Mouse (Mus musculus) gonadal fat pad, adult 2 months (tissue): ENCODE results near the gene Arap2. TPM values are rescaled to one million over a fixed set of nuclear protein-coding genes. Genes with fewer than 3 reads are reported as not detected.
A peak's percentile ranks its signal among the peaks of the same experiment; 100 is the strongest.
"Not testable (repeated sequence)": the region's sequence is repeated elsewhere in the genome, so short reads cannot be mapped to it uniquely, and the experiment has no call there.

Source experiments
- DNase-seq: peaks from one replicate; pipeline ENCODE4 v3.0.0-alpha.2; 2012; ENCODE audit warnings: low read depth
- polyA plus RNA-seq: library from polyadenylated mRNA; depleted of rRNA; stranded (reverse); fragments of >200 nt; gene quantifications from 2 replicates; pipeline ENCODE4 v1.2.3, GENCODE M21; 2012

The Arap2 gene
- polyA plus RNA-seq, 1 experiment, result 5.9 TPM

DNA sequence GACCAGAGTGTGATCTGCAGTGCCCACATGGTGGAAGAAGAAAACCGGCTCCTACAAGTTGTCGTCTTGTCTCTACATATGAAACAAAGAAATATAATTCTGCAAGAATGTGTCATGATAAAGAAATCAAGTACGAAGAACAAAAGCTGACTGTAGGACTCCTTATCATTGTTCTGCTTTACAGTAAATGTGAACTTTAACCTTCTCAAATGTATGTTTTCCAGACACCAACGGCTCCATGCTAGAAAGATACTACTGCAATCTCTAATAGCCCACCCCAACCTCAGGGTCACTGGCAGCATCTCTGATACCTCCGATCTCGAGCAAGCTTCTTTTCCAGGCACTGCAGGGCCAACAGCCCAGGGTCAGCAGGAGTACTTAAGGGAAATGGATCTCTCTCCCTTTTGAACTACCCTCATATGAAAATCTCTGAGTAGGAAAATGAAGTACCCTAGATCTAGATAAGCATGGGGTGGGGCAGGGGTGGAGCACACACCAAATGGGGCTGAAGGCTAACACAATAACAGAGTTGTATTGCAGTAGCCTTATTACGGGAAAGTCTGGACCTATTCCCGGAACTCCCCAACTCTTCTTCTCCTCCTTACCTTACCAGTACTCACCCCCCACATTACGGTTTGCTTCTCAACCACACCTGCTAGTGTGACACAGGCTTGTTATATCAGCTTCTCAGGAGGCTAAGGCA is 22.6 kb downstream of the Arap2 start:
- no peak for DNase-seq

DNA sequence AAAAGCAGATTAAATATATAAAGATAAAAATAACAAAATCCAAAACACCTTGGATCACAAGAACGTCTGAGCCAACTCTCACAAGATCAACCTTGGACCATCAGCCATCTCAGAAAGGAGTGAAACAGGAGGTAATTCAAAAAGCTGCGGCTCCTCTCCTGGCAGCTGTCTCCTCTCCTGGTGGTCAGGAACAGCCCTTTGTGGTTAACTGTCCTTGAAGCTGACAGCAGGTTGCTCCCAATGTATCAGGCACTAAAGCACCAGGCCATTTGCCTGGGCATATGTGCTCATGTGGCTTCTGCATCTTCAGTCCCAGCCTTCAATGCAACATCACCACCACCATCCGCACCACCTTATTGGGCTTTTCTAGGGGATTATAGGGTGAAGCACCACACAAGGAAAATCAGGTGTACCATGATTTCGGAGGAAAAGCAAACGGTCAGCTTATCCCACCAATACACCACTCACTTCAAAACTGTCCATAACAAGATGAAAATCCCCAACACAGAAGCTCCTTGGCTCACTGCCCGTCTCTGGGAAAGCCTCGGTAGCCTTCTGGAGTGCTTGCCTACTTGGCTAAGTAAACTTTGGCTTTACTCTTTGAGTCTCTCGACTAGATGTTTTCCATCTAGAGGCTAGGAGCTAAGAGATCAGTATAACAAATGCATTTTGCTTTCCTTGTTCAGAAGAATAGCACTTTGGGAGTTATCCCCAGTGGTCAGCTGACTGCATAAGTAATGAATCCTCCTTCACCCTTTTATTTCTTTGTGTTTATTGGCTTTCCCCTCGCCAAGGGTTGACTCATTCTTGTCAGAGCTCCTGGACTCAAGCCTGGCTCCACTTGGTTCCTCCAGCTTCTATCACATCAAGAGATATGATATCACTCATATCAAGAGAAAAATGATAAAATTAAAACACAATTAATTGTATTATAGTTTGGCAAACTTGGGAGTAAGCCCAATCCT is 26.2 kb downstream of the Arap2 start:
- no peak for DNase-seq

DNA sequence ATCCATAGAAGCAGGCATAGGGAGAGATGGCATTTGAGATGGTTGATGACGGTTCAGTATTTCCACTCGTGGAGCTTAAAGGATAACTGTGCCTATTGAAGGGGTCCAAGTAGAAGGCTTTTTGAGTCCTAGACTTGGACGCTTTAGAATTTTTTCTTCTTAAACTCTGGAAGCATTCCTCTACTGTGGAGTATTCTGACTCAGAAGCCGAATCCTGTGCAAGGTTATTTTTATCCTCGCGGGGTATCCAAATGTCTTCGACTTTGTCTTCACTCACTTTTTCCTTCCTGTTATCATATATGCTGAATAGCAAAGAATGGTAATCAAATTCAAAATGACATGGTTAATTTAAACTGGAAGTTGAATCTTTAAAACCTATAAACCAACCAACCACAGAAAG is 35.4 kb downstream of the Arap2 start:
- DNase-seq, result not testable (repeated sequence)

DNA sequence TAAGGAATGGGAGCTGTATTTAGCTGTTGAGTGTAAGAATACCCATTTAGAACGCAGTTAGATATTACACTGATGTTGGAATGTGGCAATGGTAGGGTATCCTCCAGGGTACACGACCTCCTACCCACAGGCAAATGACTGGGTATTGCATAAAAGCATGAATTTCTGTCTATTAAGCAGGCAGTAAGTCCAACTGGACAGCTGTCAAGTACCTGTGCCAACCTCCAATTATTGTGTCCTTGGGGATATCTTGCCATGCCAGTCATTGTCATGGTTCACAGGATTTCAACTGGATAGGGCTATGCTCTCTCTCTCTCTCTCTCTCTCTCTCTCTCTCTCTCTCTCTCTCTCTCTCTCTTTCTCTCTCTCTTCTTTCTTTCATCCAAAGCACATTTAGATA is 40.4 kb downstream of the Arap2 start:
- peak; percentile 51 for DNase-seq

DNA sequence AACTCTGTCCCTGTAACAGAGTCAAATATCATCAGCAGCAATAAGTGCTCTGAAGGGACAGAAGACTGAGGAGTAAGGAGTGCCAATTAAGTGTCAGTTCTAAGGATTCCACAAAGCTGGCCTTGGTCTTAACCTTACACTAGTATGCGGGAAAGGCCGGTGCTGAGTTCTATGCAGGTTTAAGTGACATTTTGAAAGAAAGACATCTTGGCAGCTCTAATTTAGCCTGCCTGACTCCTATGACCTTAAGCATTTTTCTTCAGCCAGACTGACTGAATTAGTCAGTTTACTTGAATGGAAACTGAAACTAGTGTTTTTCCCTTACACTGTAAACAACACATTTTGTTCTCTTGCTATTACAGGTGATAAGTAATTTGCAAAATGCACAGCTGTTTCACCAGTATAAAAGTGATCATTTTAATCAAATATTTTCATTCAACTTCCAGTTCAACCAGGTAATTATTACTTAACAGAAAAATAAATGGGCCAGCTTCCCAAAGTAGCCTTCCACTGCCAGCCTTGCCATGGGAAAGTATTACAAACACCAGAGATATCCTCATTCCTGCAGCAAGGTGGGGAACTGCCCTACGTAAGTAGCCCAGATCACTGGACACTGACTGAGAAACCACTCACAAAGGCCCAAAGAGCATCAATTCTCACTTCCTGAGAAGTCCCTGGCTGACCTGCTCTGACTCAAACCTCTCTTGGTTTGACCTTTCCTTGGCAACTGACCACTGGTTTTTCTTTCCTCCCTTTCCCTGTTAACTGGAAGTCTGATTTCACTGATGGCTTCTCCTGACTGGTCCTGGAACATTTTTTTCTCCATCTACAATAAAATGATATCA is 42.5 kb downstream of the Arap2 start:
- DNase-seq, result no peak

DNA sequence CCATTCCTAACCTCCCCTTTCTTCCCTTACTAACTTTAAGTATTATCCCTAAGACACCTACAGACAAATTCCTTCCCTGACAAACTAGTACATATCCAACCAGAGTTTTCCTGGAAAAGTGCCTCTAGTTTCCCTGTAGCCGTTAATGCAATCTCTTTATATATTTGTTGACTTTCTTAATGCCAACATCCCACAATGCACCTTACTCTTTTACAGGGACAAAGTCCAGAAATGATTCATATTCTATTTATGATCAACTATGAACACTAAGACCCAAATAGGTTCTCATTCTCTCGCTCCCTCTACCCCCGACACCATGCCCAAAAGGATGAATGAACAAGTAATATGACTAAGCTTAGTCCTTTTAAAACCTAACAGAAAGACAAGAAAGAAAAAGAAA is 49.5 kb downstream of the Arap2 start:
- DNase-seq, result no peak

DNA sequence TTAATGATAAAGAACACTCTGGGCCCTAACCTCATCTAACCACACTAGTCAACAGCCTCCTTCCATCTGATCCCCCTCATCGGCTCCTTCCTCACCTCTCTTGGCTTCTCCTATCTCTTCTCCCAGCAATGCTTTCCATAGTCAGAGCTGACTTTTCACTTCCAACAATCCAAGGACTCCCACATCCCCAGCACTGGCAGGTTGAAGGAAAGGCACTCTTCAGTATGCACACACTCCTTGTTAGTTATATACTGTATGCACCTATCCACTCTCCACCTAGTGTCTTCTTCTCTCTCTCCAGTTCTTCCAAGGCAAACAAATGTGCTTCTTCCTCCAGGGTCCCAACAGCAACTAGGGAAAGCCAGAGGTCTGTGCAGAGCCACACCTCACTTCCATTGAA is 50.0 kb downstream of the Arap2 start:
- no peak for DNase-seq

DNA sequence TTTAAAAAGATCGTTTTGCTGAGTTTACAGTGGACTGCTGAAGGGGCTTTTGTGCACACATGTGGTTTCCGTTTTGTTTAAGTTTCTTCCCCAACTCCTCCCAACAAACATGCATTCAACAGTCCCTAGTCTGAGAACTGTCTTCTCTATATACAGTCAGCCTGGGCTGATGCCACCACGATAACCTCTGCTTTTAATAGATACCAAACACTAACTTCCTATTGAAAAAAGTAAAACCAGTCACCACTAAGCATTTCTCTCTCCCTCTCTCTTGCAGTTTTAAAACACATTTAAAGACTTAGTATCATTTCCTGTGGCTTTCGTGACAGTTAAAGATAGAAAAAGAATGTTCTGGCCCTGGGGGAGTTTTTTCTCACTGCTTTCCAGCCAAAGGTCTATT is 50.5 kb downstream of the Arap2 start:
- no peak for DNase-seq

DNA sequence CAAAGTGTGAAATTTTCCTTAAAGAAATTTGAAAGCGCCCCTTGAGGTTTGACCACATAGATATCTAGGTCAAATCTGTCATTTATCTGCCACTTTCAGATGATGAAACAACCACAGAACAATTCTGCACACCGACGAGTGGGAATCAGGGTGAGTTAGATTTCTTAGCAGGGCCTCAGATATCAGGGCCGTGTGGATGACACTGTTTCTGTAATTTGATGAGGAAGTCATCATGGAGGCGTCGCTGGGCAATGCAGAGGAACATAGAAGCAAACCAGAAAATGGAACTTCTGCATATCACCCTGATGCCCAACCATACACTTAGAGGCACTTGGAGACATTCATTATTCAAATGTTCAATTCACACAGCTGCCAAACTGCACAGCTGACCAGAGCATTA is 55.0 kb downstream of the Arap2 start:
- no peak for DNase-seq

DNA sequence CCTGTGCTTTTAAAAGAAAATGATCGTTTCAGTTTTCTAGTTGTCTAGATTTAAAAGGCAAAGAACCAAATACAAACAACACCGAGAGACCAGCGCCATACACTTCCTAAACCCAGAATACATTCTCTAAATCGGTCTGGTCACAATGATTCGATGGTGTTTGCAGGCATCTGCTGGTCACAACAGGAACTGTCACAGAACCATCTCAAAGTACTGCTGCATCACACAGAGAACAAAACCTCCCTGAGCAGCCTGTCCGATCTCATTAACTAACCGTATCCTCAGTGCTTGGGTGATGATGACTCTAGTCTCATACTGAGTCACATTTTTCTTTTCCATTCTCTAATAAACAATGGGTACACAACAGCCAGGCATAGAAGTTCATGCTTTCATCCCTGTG is 59.1 kb downstream of the Arap2 start:
- DNase-seq, result no peak

DNA sequence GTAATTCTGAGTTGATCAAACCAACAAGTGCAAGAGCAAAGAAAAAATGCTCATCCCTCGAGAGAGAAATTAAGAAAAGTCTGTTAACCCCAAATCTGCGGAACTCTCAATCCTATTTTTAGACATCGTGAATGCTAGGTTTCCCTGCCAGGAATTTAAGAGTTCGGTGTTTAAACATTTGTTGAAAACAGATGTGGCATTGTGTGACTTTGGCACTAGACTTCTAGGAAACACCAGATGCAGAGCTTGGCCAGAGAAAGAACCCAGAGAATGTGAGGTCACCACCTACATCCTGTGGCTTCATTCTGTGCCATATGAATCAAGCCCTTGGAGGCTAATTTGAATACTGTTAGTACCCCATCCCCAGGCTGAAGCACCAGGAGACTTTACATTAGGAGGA is 76.0 kb downstream of the Arap2 start:
- DNase-seq, result no peak

DNA sequence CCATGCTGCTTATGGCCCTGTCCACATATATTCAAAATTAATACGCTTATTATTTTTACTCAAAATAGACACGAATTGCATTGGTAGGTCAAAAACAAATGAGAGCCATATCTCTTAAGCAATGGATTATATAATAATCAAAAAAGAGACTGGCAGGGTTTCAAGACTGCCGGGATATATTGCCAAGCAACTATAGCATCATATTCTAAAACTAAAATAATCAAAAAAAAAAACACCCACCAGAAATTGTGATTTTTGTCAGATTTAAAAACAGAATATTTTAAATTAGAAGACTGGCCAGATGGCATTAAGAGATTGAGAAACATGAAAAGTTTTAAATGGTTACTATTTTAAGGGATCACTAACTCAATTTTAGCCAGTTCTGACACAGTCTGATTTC is 82.2 kb downstream of the Arap2 start:
- no peak for DNase-seq

DNA sequence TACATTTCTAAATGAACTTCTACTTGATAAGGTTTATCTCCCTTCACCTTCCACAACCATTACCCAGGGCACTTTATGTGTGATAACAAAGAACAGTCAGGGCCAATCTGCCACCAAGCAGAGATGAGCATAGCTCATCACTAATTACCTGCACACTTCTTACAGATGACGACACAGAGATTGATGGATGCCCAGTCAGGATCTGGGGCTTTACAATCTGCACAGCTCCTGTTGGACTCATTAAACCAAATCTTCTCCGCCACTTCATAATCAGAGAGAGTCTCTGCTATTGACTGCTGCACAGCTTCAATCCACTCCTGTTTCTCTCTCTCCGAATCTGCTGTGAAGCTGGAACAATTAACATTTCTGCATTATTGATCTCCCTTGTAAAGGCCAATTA is 82.8 kb downstream of the Arap2 start:
- DNase-seq, result no peak

DNA sequence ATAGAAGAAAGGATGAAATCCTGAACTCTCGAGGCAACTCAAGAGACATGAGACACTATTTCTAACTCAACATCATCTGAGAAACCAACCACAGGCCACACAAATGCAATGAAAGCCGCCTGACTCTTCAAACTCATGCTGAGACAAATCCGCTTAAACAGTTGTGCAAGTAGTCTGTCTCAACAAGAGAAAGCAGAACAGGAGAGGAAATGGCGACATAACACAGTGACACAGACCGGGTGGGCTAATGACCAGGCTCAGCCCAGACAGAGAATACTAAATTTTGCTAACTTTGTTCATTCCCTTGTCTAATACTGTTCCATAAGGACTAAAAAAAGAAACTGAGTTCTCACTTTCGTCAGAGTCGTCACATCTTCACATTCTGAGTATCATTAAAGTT is 88.6 kb downstream of the Arap2 start:
- DNase-seq, result no peak

DNA sequence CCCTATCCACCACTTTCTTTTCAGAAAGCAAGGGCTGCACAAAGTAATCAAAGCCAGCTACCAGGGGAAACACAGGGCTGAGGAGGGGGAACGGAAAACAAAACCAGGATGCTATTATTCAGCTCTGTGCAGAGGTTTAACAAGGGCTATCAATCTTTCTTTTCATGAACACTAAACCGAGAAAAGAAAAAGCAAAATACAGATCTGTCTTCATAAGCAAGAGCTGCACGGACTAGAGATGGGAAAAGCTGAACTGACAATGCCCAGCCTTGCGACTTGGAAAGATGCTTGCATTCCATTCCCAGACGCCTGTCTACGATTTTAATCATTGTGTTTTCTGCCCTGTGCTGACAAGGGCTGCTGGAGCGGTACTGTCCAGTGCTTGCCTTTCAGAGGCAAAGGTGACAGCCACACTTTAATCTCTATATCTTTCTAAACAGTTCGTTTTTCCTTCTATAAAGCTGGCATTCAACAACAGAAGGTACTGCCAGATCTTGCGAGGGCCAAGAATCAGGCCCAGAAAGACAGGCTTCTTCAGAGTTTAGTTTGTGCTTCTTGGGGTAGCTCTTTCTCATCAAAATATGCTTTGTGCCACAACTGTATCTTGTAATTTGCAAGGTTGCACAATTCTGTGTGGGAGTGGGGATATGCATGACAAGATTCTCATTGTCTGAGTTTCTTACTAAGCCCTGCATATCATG is 93.1 kb downstream of the Arap2 start:
- peak; percentile 50 for DNase-seq

DNA sequence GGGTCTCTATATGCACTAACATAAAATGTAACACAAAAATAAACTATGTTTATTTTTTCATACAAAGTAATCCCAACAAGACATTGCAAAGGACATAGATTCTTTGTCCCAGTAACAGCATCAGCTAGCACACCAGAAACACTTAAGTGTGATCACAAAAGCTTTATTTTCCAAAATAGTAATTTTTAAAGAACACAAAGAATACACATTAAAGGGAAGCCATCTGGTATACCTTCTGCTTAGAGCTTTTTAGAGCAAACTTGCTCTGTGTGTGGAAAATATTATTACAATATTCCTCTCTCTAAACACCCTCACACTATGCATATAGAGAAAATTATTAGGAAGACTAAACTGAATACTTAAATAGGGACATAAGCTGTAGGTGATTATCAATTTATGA is 100.6 kb downstream of the Arap2 start:
- DNase-seq, result no peak

DNA sequence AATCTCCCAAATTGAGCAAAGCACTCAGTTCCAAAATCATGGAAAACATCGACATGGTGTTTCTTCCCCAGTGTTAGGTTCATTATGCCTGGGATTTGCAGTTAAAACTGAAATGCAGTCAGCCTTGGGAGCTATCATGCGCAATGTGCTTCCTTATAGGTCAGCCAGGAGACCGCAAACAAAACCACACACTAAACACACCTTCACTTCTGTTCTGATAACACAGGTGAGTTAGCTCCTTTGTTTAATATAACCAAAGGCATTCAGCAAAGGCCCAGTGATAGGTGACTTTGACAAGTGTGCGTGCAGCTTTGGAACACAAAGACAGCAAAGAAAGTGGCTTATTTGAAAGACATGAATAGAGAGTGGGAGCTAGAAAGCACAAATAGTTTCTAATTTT is 101.1 kb downstream of the Arap2 start:
- DNase-seq, result no peak

DNA sequence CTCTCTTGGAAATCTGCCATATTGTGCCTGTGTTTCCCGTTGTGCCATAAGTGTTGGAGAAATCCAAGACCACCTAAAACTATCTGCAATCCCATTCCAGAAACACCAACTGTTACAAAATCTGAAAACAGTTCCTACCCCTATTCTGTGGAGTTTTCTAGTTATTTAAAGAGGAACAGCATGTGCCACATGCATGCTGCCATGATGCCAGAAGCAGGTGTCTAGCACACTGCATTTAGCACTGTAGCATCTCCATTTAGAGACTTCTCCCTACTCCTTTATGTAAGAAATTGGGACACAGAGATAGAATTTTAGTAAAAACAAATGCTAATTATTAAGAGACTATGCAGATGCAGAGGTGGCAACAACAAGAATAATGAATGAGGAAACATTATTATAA is 102.8 kb downstream of the Arap2 start:
- no peak for DNase-seq

DNA sequence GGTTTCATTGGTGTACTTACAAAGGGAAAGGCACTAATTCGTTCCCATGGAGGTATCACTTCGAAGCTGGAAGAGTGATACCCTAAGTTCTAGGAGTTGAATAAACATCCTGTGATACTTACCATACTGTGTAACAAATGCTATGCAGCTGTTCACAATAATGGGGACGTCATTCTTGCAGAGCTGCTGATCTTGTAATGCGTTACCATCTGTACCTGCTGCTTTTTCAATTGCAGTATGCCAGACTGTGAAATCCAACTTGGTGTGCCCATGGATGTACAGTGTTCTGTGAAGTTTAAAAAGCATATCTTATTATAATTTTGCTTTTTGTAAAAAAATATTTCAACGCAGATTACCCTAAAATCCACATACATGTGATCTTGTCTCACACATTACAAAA is 112.0 kb downstream of the Arap2 start:
- DNase-seq, result no peak

DNA sequence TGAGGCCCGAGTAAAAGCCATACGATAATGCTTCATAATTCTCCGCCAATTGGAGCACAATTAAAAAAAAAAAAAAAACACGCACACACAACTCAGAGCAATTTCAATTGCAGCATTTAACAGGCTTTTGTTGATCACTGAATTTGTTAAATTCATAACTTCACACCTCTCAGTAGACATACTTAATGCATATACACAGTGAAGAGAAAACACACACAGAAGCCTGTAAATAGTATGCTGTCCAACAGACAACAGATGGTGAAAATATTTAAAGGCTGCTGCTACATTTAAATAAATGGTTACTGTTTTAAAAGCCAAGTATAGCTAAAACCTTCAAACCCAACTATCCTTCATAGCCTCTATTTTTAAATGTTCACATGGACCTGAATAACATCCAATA is 123.6 kb downstream of the Arap2 start:
- DNase-seq, result no peak

DNA sequence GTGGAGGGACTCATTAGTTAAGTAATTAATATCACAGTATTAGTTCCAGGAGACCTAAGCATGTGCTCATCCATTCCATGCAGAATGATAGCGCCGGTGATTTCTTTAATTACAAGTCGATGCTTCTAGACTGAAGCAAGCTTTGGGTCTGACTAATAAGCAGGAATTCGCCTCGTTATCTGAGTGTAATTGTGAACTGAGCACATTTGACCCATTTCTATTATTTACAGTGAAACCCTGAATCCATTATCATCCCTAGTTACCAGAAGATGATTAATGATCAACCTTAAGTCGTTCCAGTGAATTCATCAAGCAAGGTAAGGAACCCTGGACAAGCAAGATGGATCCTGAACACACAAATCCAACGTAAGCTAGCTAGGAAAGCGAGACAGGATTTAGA is 125.5 kb downstream of the Arap2 start:
- DNase-seq, result no peak

DNA sequence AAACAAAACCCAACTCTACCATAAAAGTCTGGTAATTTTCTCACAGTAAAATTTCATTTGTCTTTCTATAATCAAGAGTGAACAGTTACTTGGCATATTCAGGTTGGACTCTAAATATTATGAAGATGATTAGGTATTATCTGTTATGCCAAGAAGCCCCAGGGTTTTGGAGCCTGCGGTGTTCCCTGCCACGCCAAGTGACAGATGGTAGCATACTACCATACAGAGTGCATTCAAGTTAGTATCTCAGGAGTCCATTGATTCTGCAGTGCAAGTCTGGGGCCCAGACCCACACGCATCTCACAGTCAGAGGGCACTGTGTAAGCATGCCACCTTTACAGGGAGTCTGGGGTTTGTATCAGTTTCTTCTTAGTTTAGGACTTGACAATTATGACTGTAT is 129.6 kb downstream of the Arap2 start:
- no peak for DNase-seq
